Mouse (Mus musculus): ENCODE measurements at regions not wholly inside any gene's neighbourhood (a gene's known extent, or its start where the extent isn't known, plus 50 kb on each side); places are given as distances from the start of the nearest gene placed in this dataset.
"Not testable (repeated sequence)": the region's sequence is repeated elsewhere in the genome, so short reads cannot be mapped to it uniquely, and the experiment has no call there.

GRCm38 (mm10) chr14:74182996-74183395, 457.6 kb upstream of the Htr2a start:
- no peak for DNase-seq (ENCODE audit: low read depth, low spot score)

GRCm38 (mm10) chr14:74201710-74202109, 438.9 kb upstream of the Htr2a start:
- no peak for DNase-seq (ENCODE audit: low read depth, low spot score)

- no peak for DNase-seq (ENCODE audit: low read depth, low spot score)
Measured at GRCm38 (mm10) chr14:74205011-74205410, 435.6 kb upstream of the Htr2a start.

- DNase-seq (ENCODE audit: low read depth, low spot score): no peak
Measured at GRCm38 (mm10) chr14:74217914-74218446, 422.7 kb upstream of the Htr2a start.

GRCm38 (mm10) chr14:74219761-74220160, 420.9 kb upstream of the Htr2a start:
- no peak for DNase-seq (ENCODE audit: low read depth, low spot score)

GRCm38 (mm10) chr14:74222093-74222492, 418.5 kb upstream of the Htr2a start:
- DNase-seq (ENCODE audit: low read depth, low spot score): no peak

GRCm38 (mm10) chr14:74229560-74230187, 411.0 kb upstream of the Htr2a start:
- no peak for DNase-seq (ENCODE audit: low read depth, low spot score)

- DNase-seq (ENCODE audit: low read depth, low spot score): no peak
Measured at GRCm38 (mm10) chr14:74240212-74240611, 400.4 kb upstream of the Htr2a start.

- DNase-seq (ENCODE audit: low read depth, low spot score): no peak
Measured at GRCm38 (mm10) chr14:74249263-74249878, 391.3 kb upstream of the Htr2a start.

GRCm38 (mm10) chr14:74250021-74250420, 390.6 kb upstream of the Htr2a start:
- DNase-seq (ENCODE audit: low read depth, low spot score): no peak

- no peak for DNase-seq (ENCODE audit: low read depth, low spot score)
Measured at GRCm38 (mm10) chr14:74252189-74253145, 388.2 kb upstream of the Htr2a start.

- no peak for DNase-seq (ENCODE audit: low read depth, low spot score)
Measured at GRCm38 (mm10) chr14:74255000-74255399, 385.6 kb upstream of the Htr2a start.

- peak; percentile 6 for DNase-seq (ENCODE audit: low read depth, low spot score)
Measured at GRCm38 (mm10) chr14:74259437-74259836, 381.2 kb upstream of the Htr2a start.

- DNase-seq (ENCODE audit: low read depth, low spot score): no peak
Measured at GRCm38 (mm10) chr14:74267086-74267485, 373.6 kb upstream of the Htr2a start.

GRCm38 (mm10) chr14:74294560-74294959, 346.1 kb upstream of the Htr2a start:
- DNase-seq (ENCODE audit: low read depth, low spot score): no peak

GRCm38 (mm10) chr14:74304483-74304882, 336.2 kb upstream of the Htr2a start:
- DNase-seq (ENCODE audit: low read depth, low spot score): no peak

- DNase-seq (ENCODE audit: low read depth, low spot score): no peak
Measured at GRCm38 (mm10) chr14:74306717-74307307, 333.8 kb upstream of the Htr2a start.

GRCm38 (mm10) chr14:74309451-74309850, 331.2 kb upstream of the Htr2a start:
- DNase-seq (ENCODE audit: low read depth, low spot score): not testable (repeated sequence)

GRCm38 (mm10) chr14:74327291-74327690, 313.3 kb upstream of the Htr2a start:
- DNase-seq (ENCODE audit: low read depth, low spot score): no peak

- no peak for DNase-seq (ENCODE audit: low read depth, low spot score)
Measured at GRCm38 (mm10) chr14:74350751-74351150, 289.9 kb upstream of the Htr2a start.

- DNase-seq (ENCODE audit: low read depth, low spot score): no peak
Measured at GRCm38 (mm10) chr14:74352286-74352685, 288.4 kb upstream of the Htr2a start.
